Mouse (Mus musculus): ENCODE data around the gene Lpin1.

The Lpin1 gene

DNA sequence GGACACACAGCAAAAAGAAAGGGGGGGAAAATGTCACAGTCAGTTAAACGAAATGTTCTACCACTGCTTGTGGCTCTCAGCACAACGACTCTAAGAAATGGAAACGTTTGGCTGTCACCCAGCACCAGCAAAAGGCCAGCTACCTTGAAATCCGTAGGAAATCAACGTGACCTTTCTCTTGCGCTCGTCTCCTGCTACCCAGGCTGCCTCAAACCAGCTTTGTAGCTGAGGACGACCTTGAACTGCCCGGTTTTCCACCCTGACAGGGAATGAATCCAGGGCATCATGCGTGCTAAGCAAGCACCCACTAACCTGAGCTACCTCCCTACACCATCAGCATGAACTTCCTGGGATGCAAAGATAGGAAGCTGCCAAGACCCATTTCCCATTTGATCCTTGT is 39.5 kb downstream of the Lpin1 start:
- DNase-seq (ENCODE audit: low spot score in 2 of 2), result no peak

DNA sequence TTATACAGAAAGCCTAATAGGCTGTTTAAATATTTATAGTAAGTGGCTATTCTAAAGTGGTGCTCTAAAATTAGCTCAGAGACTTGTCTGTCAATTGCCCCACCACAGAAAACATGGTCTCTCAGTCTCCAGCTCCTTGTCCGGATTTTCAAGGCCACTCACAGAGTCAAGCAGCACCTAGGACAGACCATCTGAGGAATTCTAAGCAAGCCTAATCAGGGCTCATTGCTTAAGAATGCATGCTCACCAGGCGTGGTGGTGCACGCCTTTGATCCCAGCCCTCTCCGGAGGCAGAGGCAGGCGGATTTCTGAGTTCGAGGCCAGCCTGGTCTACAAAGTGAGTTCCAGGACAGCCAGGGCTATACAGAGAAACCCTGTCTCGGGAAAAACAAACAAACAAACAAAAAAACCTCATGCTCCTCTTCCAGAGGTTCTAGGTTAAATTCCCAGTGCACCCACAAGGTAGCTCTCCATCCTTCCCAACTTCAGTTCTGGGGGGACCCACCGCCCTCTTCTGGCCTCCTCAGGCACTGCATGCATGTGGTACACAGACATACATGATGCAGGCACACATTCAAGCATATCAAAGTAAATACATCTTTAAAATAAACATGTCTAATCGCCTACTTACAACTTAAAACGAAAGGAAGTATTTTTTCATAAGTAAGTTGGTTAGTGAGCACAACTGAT is 40.2 kb downstream of the Lpin1 start:
- DNase-seq (ENCODE audit: low spot score in 2 of 2), result no peak

- DNase-seq (ENCODE audit: low spot score in 2 of 2), result no peak
Measured at GRCm38 (mm10) chr12:16568936-16569650, 41.7 kb downstream of the Lpin1 start.

GRCm38 (mm10) chr12:16568496-16568895 is 42.3 kb downstream of the Lpin1 start:
- DNase-seq (ENCODE audit: low spot score in 2 of 2), result peak in 1 of 2 experiments; percentile 48

DNA sequence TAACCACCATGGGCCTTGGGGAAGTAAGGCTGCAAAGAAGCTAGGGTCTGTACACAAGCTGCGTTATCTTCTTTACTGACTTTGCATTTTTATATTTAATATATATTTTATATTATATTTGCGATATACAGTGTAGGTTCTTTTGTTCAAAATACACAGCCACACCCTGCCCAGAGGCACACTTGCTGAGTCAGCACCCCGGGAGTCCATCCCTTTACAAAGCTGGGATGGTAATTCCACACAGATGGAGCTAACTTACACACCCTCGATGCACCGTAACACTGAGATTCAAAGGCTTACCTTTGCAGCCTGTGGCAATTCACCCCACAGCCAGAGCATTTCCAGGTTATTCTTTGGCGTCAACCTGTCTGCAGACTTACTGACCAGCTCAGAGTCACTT is 42.7 kb downstream of the Lpin1 start:
- DNase-seq (ENCODE audit: low spot score in 2 of 2), result no peak

DNA sequence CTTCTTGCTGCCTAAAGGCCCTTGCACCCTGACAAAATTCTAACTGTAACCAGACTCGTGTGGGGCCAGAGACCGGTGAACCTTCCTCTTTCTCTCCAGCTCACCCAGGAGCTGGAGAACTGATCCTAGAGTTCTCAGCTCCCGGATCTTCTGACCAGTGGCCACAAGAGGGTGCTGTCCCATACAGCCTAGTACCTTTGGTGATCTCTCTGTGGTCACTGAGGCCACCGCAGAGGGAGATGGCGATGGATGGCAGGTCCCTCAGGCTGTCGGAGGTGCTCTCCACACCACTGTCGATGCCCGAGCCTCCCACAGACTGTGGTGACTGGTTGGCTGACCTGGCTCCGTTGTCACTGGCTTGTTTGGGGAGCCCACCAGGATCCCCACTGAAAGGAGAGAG is 47.3 kb downstream of the Lpin1 start:
- DNase-seq (ENCODE audit: low spot score in 2 of 2), result peak in 1 of 2 experiments; percentile 56

GRCm38 (mm10) chr12:16562647-16563046 is 48.1 kb downstream of the Lpin1 start:
- DNase-seq (ENCODE audit: low spot score in 2 of 2), result no peak

- DNase-seq (ENCODE audit: low spot score in 2 of 2), result no peak
Measured at GRCm38 (mm10) chr12:16562181-16562580, 48.6 kb downstream of the Lpin1 start.

DNA sequence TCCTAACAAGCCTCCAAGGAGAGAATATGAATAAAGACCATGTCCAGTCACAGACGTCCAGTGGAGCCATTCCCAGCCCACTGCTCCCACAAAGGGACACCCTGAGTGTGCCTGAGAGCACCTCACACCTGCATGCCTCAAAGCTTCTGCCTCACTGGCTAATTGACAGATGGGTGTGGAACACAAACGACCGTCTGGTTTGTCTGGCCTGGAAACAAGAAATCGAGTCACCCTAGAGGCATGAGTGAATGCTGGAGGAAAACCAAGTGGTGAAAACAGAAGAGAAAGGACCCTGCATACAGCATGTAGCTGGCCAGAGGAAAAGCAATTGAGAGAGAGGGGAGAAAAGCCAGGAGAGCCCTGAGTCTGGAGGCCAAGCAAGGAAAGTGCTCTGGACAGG is 53.5 kb downstream of the Lpin1 start:
- DNase-seq (ENCODE audit: low spot score in 2 of 2), result no peak

DNA sequence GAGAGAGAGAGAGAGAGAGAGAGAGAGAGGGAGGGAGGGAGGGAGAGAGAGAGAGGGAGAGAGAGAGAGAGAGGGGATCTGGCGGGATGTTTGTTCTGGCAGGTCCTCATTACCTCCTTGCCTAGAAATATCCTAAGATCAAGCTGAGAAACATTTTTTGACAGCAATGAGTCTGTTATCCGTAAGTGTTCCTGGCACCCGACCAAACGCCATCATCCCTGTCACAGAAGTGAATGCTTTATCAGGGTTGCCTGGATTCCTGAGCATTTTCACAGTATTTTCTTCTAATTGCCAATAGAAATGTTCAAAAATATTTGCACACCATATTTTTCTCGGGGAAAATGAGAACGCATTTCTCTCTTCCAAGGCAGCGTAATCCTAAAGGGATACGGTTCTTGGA is 56.6 kb downstream of the Lpin1 start:
- DNase-seq (ENCODE audit: low spot score in 2 of 2), result no peak

DNA sequence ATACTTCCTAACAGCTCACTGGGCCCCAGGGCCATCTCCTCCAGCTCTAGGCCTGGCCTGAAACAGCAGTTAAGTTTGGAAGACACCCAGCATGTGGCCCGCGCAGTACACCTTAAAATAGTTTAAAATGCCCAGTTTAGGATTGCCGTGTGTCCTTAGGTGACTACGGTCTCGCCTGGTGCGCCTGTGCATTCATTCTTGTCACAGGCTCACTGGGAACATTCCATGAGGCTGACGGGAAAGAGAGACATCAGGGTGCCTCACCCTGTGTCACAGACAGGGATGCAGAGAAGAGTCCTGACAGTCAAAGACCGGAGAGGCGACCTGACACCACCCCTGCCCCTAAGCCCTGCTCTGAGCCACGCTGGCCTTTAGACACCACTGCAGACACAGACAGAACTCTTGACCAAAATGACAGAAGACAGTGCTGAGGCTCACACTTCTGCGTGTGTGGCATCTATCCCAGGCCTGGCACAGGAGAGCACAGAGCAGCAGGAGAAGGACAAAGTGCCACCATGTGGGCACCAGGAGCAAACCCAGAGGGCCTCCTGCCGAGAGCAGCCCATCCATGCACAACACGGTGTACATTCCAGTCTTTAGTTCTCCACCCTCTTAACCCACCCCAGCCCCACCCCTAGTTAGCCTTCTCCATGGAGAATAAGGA is 58.5 kb downstream of the Lpin1 start:
- DNase-seq (ENCODE audit: low spot score in 2 of 2), result no peak

- no peak for DNase-seq (ENCODE audit: low spot score in 2 of 2)
Measured at GRCm38 (mm10) chr12:16550983-16551454, 59.7 kb downstream of the Lpin1 start.

DNA sequence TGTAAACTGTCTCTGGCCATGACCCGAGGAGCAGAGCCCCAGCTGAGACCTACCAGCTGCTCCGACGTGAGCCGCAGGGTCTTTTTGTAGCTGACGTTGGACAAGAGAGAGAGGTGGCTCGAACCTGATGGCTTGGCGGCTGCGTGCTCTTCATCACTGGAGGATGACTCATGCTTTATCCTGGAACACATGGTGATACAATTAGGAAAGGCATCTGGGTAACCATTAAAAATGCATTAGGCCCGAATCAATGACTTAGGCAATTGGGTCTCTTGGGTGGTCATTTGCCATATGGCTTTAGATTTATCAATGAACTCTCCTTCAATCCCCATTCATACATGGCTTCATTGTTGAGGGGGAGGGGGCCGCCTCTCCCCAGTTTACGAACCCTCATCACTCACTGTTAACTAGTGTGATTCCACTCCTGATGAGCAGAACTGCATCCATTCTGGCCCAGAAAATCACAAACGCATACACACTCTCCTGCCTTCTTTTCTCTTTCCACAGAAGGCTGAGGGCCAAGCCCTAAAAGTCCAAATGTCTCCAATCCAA is 61.9 kb downstream of the Lpin1 start:
- no peak for DNase-seq (ENCODE audit: low spot score in 2 of 2)

DNA sequence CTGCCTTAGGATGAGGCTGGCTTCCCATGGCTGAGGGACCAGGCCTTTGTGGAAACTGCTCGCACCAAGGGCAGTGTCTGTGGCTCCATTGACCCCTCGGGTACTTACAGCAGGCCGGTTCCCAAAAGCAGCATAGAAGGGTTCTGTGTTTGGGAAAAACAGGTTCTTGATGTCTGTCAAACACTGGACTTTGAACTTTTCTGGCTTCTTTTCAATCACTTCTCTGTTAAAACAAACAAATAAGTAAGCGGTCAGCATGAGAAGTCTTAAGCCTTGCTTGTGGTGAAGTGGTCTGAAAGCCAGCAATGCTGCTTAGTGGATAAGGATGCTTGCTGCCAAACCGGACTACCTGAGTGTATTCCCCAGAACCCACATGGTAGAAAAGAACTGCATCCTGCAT is 69.2 kb downstream of the Lpin1 start:
- DNase-seq (ENCODE audit: low spot score in 2 of 2), result no peak

DNA sequence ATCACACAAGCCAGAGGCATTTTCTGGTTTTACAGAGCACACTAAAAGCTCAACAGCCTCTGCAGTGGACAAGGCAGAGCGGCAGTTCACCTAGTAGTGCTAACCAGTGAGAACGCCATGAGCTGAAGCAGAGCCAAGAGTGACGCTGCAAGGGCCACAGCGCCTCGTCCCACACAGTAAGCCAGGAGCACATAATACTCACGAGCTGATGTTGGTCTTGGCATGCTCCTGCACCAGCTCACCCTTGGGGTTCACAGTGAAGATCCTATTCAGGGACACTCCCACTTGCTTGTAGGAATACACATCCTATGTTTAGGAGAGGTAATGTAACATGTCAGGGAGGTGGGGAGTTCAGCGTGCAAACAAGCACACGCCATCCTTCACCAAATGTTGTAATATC is 70.1 kb downstream of the Lpin1 start:
- DNase-seq (ENCODE audit: low spot score in 2 of 2), result no peak

GRCm38 (mm10) chr12:16539965-16540661 is 70.7 kb downstream of the Lpin1 start:
- no peak for DNase-seq (ENCODE audit: low spot score in 2 of 2)

GRCm38 (mm10) chr12:16533331-16533828 is 77.4 kb downstream of the Lpin1 start:
- DNase-seq (ENCODE audit: low spot score in 2 of 2), result peak; percentile 81 to 82

DNA sequence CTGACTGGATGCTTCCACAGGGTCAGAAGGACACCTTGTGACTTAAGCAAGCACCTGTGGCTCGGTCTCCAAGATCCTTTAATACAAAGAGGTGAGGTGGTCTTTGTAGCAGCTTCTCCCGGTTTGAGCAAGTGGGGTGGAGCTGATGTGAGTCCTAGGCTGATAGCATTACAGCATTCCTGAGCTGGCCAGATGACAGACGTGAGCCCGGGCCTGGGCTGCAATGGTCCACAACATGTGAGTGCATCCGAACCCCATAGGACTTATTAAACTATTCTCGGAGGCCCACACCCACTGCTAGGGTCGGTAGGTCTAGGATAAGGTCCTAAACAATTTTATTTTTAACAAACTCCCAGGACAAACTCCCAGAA is 77.9 kb downstream of the Lpin1 start:
- DNase-seq (ENCODE audit: low spot score in 2 of 2), result no peak

DNA sequence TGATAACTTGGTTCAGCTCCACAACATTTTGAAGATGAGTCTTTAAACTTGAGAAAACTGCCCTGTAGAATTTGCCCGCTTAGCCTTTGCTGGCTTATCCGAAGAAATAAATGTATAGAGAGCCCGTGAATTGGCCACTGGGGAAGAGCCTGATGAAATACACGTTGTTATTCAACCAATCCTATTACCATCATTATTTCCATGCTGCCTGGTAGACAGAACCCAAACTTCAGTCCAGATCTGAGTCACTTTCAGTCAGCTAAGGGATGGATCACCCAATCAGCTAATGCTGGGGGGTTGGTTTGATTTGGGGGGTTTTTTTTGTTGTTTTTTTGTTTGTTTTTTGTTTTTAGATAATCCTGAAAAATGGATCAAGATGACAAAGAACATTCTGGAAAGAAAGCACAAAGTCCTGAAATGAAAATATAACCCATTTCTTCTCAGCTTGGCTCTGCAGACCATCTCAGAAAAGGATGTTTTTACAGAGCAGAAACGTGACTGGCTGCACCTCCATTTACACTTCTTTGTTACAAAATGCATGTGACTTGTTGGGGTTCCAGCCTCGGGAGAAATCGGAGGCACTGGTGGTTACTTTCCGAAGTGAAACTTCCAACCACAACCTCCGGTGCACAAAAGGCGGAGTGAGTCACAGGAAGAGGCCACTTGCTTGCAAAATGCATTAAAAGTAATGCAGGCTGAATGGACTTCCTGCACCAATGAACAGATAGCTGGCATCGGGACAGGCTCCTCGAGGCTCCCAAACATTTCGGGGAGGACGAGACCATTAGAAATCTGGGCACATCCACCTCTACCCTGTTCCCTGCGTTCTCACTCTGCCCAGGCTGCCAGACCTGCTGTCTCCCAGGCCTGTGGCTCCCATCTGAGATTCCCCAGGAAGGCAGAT is 78.6 kb downstream of the Lpin1 start:
- DNase-seq (ENCODE audit: low spot score in 2 of 2), result no peak

DNA sequence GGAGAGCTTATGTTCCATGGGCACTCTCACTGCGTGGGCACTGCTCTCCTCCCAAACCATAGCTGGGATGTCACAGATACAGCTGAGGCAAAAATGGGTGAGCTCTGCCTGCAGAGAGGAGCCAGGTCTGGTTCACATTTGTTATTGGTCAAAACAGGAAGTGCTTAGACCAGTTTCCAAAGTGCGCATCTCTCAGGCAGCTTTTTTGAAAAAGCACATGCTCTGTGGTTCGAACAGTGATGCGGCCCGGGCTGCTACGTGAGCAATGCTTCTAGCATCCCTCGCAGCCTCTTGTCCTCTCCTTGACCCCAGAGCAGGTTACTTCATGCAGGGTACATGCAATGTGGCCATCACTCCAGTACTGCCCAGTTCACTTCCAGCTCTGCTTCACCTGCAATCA is 82.1 kb downstream of the Lpin1 start:
- DNase-seq (ENCODE audit: low spot score in 2 of 2), result no peak

- no peak for DNase-seq (ENCODE audit: low spot score in 2 of 2)
Measured at GRCm38 (mm10) chr12:16527941-16528340, 82.8 kb downstream of the Lpin1 start.
